Mouse (Mus musculus): Measurements from ENCODE around the gene Cdc42se2. TPM values are rescaled to one million over a fixed set of nuclear protein-coding genes. Genes with fewer than 3 reads are reported as not detected.

The Cdc42se2 gene
- total RNA-seq, 1 experiment = 53.8 TPM

DNA sequence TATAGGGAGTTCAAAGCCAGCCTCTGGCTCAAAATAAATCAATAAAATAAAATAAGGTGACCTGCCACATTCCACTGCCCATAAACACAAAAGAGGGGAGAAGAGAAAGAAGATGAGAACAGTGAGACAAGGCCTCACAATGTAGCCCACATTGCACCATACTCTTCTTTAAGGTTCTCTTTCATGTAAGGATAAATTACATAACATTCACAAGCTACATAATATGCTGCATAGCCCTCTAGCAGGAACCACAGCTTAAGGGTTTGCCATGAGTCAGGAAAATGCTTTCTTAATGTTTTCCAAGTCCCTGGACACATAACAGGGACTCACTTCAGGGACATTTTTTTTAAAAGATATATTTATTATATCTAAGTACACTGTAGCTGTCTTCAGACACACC is 15.9 kb downstream of the Cdc42se2 start:
- no peaks in the 10 kb centered on the region; the same call in 1 of the 2 replicates for H3K36me3 ChIP-seq (ENCODE audit: control insufficient read depth, insufficient read depth, low read length, poor library complexity, severe bottlenecking)
- no peak for TF ChIP-seq HCFC1 (IDR thresholded peaks at IDR 0.05; ENCODE audit: borderline replicate concordance, insufficient read depth, low read length)
- TF ChIP-seq CHD2 (IDR thresholded peaks at IDR 0.05; ENCODE audit: low read depth, low read length) = no peak
- no peak for TF ChIP-seq ZNF384 (IDR thresholded peaks at IDR 0.05; ENCODE audit: low read depth, low read length)
- no peak for TF ChIP-seq ZC3H11A (IDR thresholded peaks at IDR 0.05; ENCODE audit: borderline replicate concordance, low read depth, low read length)
- TF ChIP-seq MAFK (IDR thresholded peaks at IDR 0.05; ENCODE audit: insufficient read depth, low read depth, low read length) = no peak
- H3K9ac ChIP-seq (ENCODE audit: insufficient read depth, low read depth, low read length, poor library complexity, severe bottlenecking) = no peak overlapping the region
- in situ Hi-C loops (cut with MboI; ENCODE audit: low sequenced_read_pairs in 2 of 2, unreplicated experiment in 2 of 2) = no loop called here
- no peak overlapping the region for H3K4me3 ChIP-seq (ENCODE audit: insufficient read depth in 1 of 2, low read depth in 1 of 2, low read length in 2 of 2, poor library complexity in 1 of 2, severe bottlenecking in 1 of 2)
- DNase-seq (ENCODE audit: low read depth, low spot score) = no peak
- no peak overlapping the region for H3K27ac ChIP-seq (ENCODE audit: insufficient read depth, low read depth, low read length, poor library complexity, severe bottlenecking)
- peaks cover 4 to 6% of the 10 kb centered on the region in 2 experiments for H3K4me1 ChIP-seq (ENCODE audit: control insufficient read depth in 2 of 2, insufficient read depth in 2 of 2, low read length in 2 of 2, poor library complexity in 1 of 2)
- no peaks in the 10 kb centered on the region for H3K9me3 ChIP-seq (ENCODE audit: control insufficient read depth, insufficient read depth, low read depth, low read length)

DNA sequence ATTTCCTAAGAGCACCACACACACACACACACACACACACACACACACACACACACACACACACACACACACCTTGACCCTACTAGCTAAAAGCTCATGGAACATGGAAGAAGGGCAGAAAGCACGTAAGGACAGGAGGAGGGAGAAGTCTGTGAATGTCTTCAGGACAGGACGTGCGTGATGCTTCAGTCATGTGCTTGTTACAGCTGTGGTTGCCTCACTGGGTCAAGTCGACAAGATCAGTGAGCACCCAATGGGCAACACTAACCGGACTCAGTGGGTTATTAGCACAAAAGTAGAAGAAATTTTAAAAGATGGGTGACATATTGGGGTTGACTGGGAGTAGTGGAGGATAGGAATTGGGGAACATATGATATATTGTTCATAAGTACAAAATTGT is 17.6 kb downstream of the Cdc42se2 start:
- Histone ChIP-seq H3K27ac (ENCODE audit: insufficient read depth, low read depth, low read length, poor library complexity, severe bottlenecking) (no peak overlapping the region), H3K36me3 (ENCODE audit: control insufficient read depth, insufficient read depth, low read length, poor library complexity, severe bottlenecking) (no peaks in the 10 kb centered on the region; the same call in 1 of the 2 replicates), H3K4me3 (ENCODE audit: insufficient read depth in 1 of 2, low read depth in 1 of 2, low read length in 2 of 2, poor library complexity in 1 of 2, severe bottlenecking in 1 of 2) (no peak overlapping the region), H3K4me1 (ENCODE audit: control insufficient read depth in 2 of 2, insufficient read depth in 2 of 2, low read length in 2 of 2, poor library complexity in 1 of 2) (peaks cover 4 to 6% of the 10 kb centered on the region in 2 experiments), H3K9me3 (ENCODE audit: control insufficient read depth, insufficient read depth, low read depth, low read length) (no peaks in the 10 kb centered on the region), H3K9ac (ENCODE audit: insufficient read depth, low read depth, low read length, poor library complexity, severe bottlenecking) (no peak overlapping the region)
- DNase-seq (ENCODE audit: low read depth, low spot score) = no peak
- no peak for TF ChIP-seq ZNF384 (IDR thresholded peaks at IDR 0.05; ENCODE audit: low read depth, low read length)
- in situ Hi-C loops (cut with MboI; ENCODE audit: low sequenced_read_pairs in 2 of 2, unreplicated experiment in 2 of 2) = no loop called here

DNA sequence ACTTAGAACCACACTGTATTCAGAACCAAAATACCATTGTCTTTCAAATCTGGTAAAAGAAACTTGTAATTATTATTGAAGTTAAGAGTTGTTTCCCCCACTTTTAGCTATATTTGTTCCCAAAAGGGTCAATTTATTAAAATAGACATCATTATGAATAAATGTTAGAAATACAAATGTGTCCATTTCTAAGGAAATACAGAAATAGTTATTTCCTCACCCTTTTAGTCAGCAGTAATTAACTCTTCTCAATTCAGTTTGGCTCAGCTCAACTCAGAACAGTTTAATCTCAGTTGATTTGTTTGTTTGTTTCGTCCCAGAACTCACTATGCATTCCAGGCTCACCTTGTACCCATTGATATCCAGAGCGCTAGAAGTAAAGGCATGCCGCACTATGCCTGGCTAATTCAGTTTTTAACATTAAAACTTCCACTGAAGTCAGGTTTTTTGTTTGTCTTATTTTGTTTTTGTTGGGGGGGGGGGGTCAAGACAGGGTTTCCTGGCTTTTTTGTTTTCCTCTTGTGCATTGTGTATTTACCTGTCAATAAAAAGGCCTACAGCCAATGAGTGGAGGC is 19.3 kb downstream of the Cdc42se2 start:
- Histone ChIP-seq H3K9ac (ENCODE audit: insufficient read depth, low read depth, low read length, poor library complexity, severe bottlenecking) (no peak overlapping the region), H3K27ac (ENCODE audit: insufficient read depth, low read depth, low read length, poor library complexity, severe bottlenecking) (no peak overlapping the region), H3K4me3 (ENCODE audit: insufficient read depth in 1 of 2, low read depth in 1 of 2, low read length in 2 of 2, poor library complexity in 1 of 2, severe bottlenecking in 1 of 2) (no peak overlapping the region), H3K9me3 (ENCODE audit: control insufficient read depth, insufficient read depth, low read depth, low read length) (no peaks in the 10 kb centered on the region), H3K36me3 (ENCODE audit: control insufficient read depth, insufficient read depth, low read length, poor library complexity, severe bottlenecking) (no peaks in the 10 kb centered on the region; the same call in 1 of the 2 replicates), H3K4me1 (ENCODE audit: control insufficient read depth in 2 of 2, insufficient read depth in 2 of 2, low read length in 2 of 2, poor library complexity in 1 of 2) (peaks cover 5 to 6% of the 10 kb centered on the region in 2 experiments)
- TF ChIP-seq CHD2 (IDR thresholded peaks at IDR 0.05; ENCODE audit: low read depth, low read length) (no peak), ZC3H11A (IDR thresholded peaks at IDR 0.05; ENCODE audit: borderline replicate concordance, low read depth, low read length) (no peak), HCFC1 (IDR thresholded peaks at IDR 0.05; ENCODE audit: borderline replicate concordance, insufficient read depth, low read length) (no peak), MAFK (IDR thresholded peaks at IDR 0.05; ENCODE audit: insufficient read depth, low read depth, low read length) (no peak), ZNF384 (IDR thresholded peaks at IDR 0.05; ENCODE audit: low read depth, low read length) (no peak)
- DNase-seq (ENCODE audit: low read depth, low spot score) = no peak
- in situ Hi-C loops (cut with MboI; ENCODE audit: low sequenced_read_pairs in 2 of 2, unreplicated experiment in 2 of 2) = no loop called here

DNA sequence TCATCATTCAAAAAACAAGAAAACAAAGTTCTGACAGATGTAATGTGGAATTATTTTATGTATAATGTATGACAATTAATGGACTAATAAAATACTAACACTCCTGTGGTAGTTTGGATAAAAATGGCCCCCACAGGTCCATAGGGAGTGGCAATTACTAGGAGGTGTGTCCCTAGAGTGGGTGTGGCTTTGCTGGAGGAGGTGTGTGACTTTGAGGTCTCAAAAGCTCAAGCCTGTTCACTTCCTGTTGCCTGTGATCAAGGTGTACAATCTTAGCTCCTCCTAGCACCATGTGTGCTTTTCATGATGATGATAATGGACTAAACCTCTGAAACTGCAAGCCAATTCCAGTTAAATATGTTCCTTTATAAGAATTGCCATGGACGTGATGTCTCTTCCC is 22.7 kb downstream of the Cdc42se2 start:
- no peak for TF ChIP-seq ZNF384 (IDR thresholded peaks at IDR 0.05; ENCODE audit: low read depth, low read length)
- TF ChIP-seq MAFK (IDR thresholded peaks at IDR 0.05; ENCODE audit: insufficient read depth, low read depth, low read length) = no peak
- TF ChIP-seq ZC3H11A (IDR thresholded peaks at IDR 0.05; ENCODE audit: borderline replicate concordance, low read depth, low read length) = no peak
- no peak for TF ChIP-seq CHD2 (IDR thresholded peaks at IDR 0.05; ENCODE audit: low read depth, low read length)
- no peak for TF ChIP-seq HCFC1 (IDR thresholded peaks at IDR 0.05; ENCODE audit: borderline replicate concordance, insufficient read depth, low read length)
- Histone ChIP-seq H3K36me3 (ENCODE audit: control insufficient read depth, insufficient read depth, low read length, poor library complexity, severe bottlenecking) (no peaks in the 10 kb centered on the region; the same call in 1 of the 2 replicates), H3K27ac (ENCODE audit: insufficient read depth, low read depth, low read length, poor library complexity, severe bottlenecking) (no peak overlapping the region), H3K4me1 (ENCODE audit: control insufficient read depth in 2 of 2, insufficient read depth in 2 of 2, low read length in 2 of 2, poor library complexity in 1 of 2) (peaks cover 4 to 6% of the 10 kb centered on the region in 2 experiments), H3K9me3 (ENCODE audit: control insufficient read depth, insufficient read depth, low read depth, low read length) (no peaks in the 10 kb centered on the region), H3K9ac (ENCODE audit: insufficient read depth, low read depth, low read length, poor library complexity, severe bottlenecking) (no peak overlapping the region), H3K4me3 (ENCODE audit: insufficient read depth in 1 of 2, low read depth in 1 of 2, low read length in 2 of 2, poor library complexity in 1 of 2, severe bottlenecking in 1 of 2) (no peak overlapping the region)
- no peak for DNase-seq (ENCODE audit: low read depth, low spot score)
- in situ Hi-C loops (cut with MboI; ENCODE audit: low sequenced_read_pairs in 2 of 2, unreplicated experiment in 2 of 2) = no loop called here

DNA sequence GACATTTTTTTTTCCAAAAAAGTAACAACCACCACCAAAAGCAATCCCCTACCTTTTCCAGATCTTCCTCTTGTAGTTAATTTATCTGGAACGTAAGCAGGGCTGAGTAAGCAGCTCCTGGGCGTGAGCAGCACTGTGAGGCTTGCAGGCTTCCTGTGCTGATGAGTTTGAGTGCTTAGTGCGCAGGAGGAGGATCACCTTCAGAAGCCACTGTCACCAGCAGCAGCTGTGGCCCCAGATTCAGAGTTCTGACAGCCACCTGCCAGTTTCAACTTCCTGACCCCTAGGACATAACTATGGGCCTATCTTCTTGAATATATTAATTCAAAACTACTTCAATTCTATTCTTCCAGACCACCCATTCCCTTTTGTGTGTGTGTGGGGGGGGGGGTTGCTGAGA is 23.4 kb downstream of the Cdc42se2 start:
- TF ChIP-seq ZNF384 (IDR thresholded peaks at IDR 0.05; ENCODE audit: low read depth, low read length) (no peak), MAFK (IDR thresholded peaks at IDR 0.05; ENCODE audit: insufficient read depth, low read depth, low read length) (no peak), CHD2 (IDR thresholded peaks at IDR 0.05; ENCODE audit: low read depth, low read length) (no peak)
- H3K36me3 ChIP-seq (ENCODE audit: control insufficient read depth, insufficient read depth, low read length, poor library complexity, severe bottlenecking) = no peaks in the 10 kb centered on the region; the same call in 1 of the 2 replicates
- peaks cover 3 to 6% of the 10 kb centered on the region in 2 experiments; a peak in 3 of 4 replicates for H3K4me1 ChIP-seq (ENCODE audit: control insufficient read depth in 2 of 2, insufficient read depth in 2 of 2, low read length in 2 of 2, poor library complexity in 1 of 2)
- H3K27ac ChIP-seq (ENCODE audit: insufficient read depth, low read depth, low read length, poor library complexity, severe bottlenecking) = no peak overlapping the region
- no peak overlapping the region for H3K4me3 ChIP-seq (ENCODE audit: insufficient read depth in 1 of 2, low read depth in 1 of 2, low read length in 2 of 2, poor library complexity in 1 of 2, severe bottlenecking in 1 of 2)
- in situ Hi-C loops (cut with MboI; ENCODE audit: low sequenced_read_pairs in 2 of 2, unreplicated experiment in 2 of 2) = no loop called here
- H3K9ac ChIP-seq (ENCODE audit: insufficient read depth, low read depth, low read length, poor library complexity, severe bottlenecking) = no peak overlapping the region
- no peak for DNase-seq (ENCODE audit: low read depth, low spot score)
- H3K9me3 ChIP-seq (ENCODE audit: control insufficient read depth, insufficient read depth, low read depth, low read length) = no peaks in the 10 kb centered on the region

Measured in ES-E14 (cell line).